ENCODE assay signal across 9 mouse cellular contexts in genomic region chr4:72201521-72201991, GRCm38 (mm10). TPM values are rescaled to one million over a fixed set of nuclear protein-coding genes. Genes with fewer than 3 reads are reported as not detected.
DNase-seq lines count a peak whose midpoint lies in the region; ATAC-seq and TF ChIP-seq lines count a peak whose summit lies in the region.
"Had no signal": no experiment of that assay in that cellular context is flagged by ENCODE, and none has a peak within 500 bp of the region (broad histone marks: within the 10 kb centered on the region; RNA-seq: fewer than 3 reads in every experiment).

No protein-coding gene starts in this region.

- H3K27me3 ChIP-seq in forebrain, embryonic 16.5 days (replicated peaks; ENCODE audit: control insufficient read depth, insufficient read depth, low read length), result peaks cover 4% of the 10 kb centered on the region
- H3K27me3 ChIP-seq: CH12.LX had no signal

- 0% methylated on average over 24 of the region's 24 CpGs for WGBS in forebrain, embryonic 16.5 days

- peak overlapping the region; percentile 91 for H3K27ac ChIP-seq in layer of hippocampus, adult 2 months
- H3K27ac ChIP-seq in forebrain, embryonic 16.5 days (ENCODE audit: low read length), result peak overlapping the region; percentile 94
- peak overlapping the region; percentile 82 for H3K27ac ChIP-seq in left cerebral cortex, adult 2 months

- H3K9me3 ChIP-seq in forebrain, embryonic 16.5 days (ENCODE audit: control insufficient read depth, low read length), result no peaks in the 10 kb centered on the region

- no peak for DNase-seq in layer of hippocampus, adult 2 months (ENCODE audit: low spot score in 2 of 2)
- DNase-seq in layer of hippocampus, adult 11-12 months (ENCODE audit: low spot score), result no peak
- peak; percentile 71 for DNase-seq in cerebellum, adult 11-12 months
- peak; percentile 28 for DNase-seq in heart, postnatal 4 days
- peak; percentile 39 to 47 for DNase-seq in left cerebral cortex, adult 2 months (ENCODE audit: extremely low spot score in 1 of 2, low spot score in 2 of 2)
- DNase-seq in lung, postnatal 4 days, result peak; percentile 37 to 44
- peak; percentile 13 to 26 for DNase-seq in spleen, postnatal 10 days (ENCODE audit: low spot score in 2 of 2)

- peak overlapping the region; percentile 83 for H3K4me3 ChIP-seq in layer of hippocampus, adult 2 months
- H3K4me3 ChIP-seq in forebrain, embryonic 16.5 days (replicated peaks; ENCODE audit: low read length), result peak overlapping the region; percentile 94
- H3K4me3 ChIP-seq in left cerebral cortex, adult 2 months, result peak overlapping the region; percentile 94

- intact Hi-C loops in left cerebral cortex, adult 2 months (cut with DNase I), result loop anchor here (2.0 to 10.0 kb wide), 4 partner anchors 183 to 1597 kb away; no protein-coding TSS in a partner anchor

- no peak; the same call in 1 of the 2 replicates for TF ChIP-seq CTCF in layer of hippocampus, adult 2 months (conservative IDR thresholded peaks at IDR 0.05)
- TF ChIP-seq CTCF in left cerebral cortex, adult 2 months (IDR thresholded peaks at IDR 0.05), result no peak; the same call in 1 of the 2 replicates

- H3K36me3 ChIP-seq in forebrain, embryonic 16.5 days (ENCODE audit: control insufficient read depth, insufficient read depth), result no peaks in the 10 kb centered on the region

- peaks cover 24% of the 10 kb centered on the region for H3K4me1 ChIP-seq in forebrain, embryonic 16.5 days (replicated peaks; ENCODE audit: control insufficient read depth, insufficient read depth, low read length)

- peak; percentile 1 for ATAC-seq in forebrain, embryonic 16.5 days

- H3K9ac ChIP-seq in forebrain, embryonic 16.5 days (replicated peaks; ENCODE audit: low read depth, low read length), result peak overlapping the region; percentile 51

- H3K4me2 ChIP-seq in forebrain, embryonic 16.5 days (ENCODE audit: low read length), result peak overlapping the region; percentile 94

RNA-seq across cellular contexts. Expression of gene Tle1, which starts 0.8 kb away (rescaled TPM):
- 10 to 100 TPM; 77.1 to 87.0 TPM for total RNA-seq in layer of hippocampus, adult 2 months (2021)
- 32.0 and 33.4 TPM in 2 replicates for polyA plus RNA-seq in forebrain, embryonic 16.5 days (2015; fragmentation: Nextera tagmentation; extraction: Ambion mirVana)
- total RNA-seq in heart, postnatal 4 days (2021), result 10 to 100 TPM; 11.1 to 13.3 TPM
- total RNA-seq in left cerebral cortex, adult 2 months (2021), result 10 to 100 TPM; 48.7 to 50.3 TPM
- total RNA-seq: CH12.LX had no signal

Comparison
In these comparisons a context has a peak if more than half of its experiments do, and no peak if none do; other contexts are left out.
1. DNase-seq: peak in cerebellum, adult 11-12 months (single experiment), heart, postnatal 4 days (single experiment), left cerebral cortex, adult 2 months (2 of 2), lung, postnatal 4 days (2 of 2) and spleen, postnatal 10 days (2 of 2); none in layer of hippocampus, adult 2 months (0 of 2) and layer of hippocampus, adult 11-12 months (single experiment).
2. Peak in every context shown above with its lines, with median percentiles within 50 percentile points of each other: H3K27ac ChIP-seq and H3K4me3 ChIP-seq.